ENCODE assay signal across 21 mouse cellular contexts in genomic region chr4:151751270-151751945, GRCm38 (mm10).
DNase-seq lines count a peak whose midpoint lies in the region; ATAC-seq and TF ChIP-seq lines count a peak whose summit lies in the region.
"Had no signal": no experiment of that assay in that cellular context is flagged by ENCODE, and none has a peak within 500 bp of the region (broad histone marks: within the 10 kb centered on the region; RNA-seq: fewer than 3 reads in every experiment).

No protein-coding gene starts in this region.

- ATAC-seq in forebrain, postnatal 0 days = peak; percentile 38
- ATAC-seq in forebrain, embryonic 11.5 days (replicated peaks; ENCODE audit: low FRiP score) = no peak
- ATAC-seq in heart, embryonic 13.5 days (ENCODE audit: extremely low read depth, insufficient number of reproducible peaks, low FRiP score, low TSS enrichment) = no peak
- ATAC-seq: inflammation-experienced regulatory T-cells, adult 6 months had no signal

- H3K4me1 ChIP-seq in forebrain, postnatal 0 days (ENCODE audit: insufficient read depth) = no peaks in the 10 kb centered on the region
- H3K4me1 ChIP-seq in forebrain, embryonic 11.5 days (replicated peaks; ENCODE audit: control insufficient read depth, insufficient read depth, low read length) = no peaks in the 10 kb centered on the region; the same call in 1 of the 2 replicates
- peaks cover 28% of the 10 kb centered on the region for H3K4me1 ChIP-seq in heart, embryonic 13.5 days
- no peaks in the 10 kb centered on the region for H3K4me1 ChIP-seq in thymus, adult 2 months (replicated peaks; ENCODE audit: control insufficient read depth, insufficient read depth, low read length)

- H3K36me3 ChIP-seq in forebrain, postnatal 0 days (ENCODE audit: insufficient read depth) = no peaks in the 10 kb centered on the region
- H3K36me3 ChIP-seq in forebrain, embryonic 11.5 days (ENCODE audit: control insufficient read depth, insufficient read depth, low read length) = no peaks in the 10 kb centered on the region
- H3K36me3 ChIP-seq in heart, embryonic 13.5 days = no peaks in the 10 kb centered on the region
- H3K36me3 ChIP-seq in thymus, adult 2 months (ENCODE audit: control insufficient read depth, insufficient read depth, low read length) = no peaks in the 10 kb centered on the region
- H3K36me3 ChIP-seq: forebrain, embryonic 12.5 days; heart, embryonic 15.5 days; limb, embryonic 15.5 days; liver, embryonic 15.5 days had no signal

- WGBS in forebrain, postnatal 0 days = 69% methylated on average over 15 of the region's 15 CpGs
- WGBS in forebrain, embryonic 11.5 days = 90% methylated on average over 15 of the region's 15 CpGs
- 51% methylated on average over 15 of the region's 15 CpGs for WGBS in heart, embryonic 13.5 days
- 82% methylated on average over 15 of the region's 15 CpGs for WGBS in thymus, adult 2 months

- TF ChIP-seq POLR2A in thymus, adult 2 months (IDR thresholded peaks at IDR 0.05; ENCODE audit: control insufficient read depth, extremely low read depth, insufficient read depth, low read length, poor library complexity) = no peak

- no peak for DNase-seq in forebrain, postnatal 0 days
- DNase-seq in forebrain, embryonic 11.5 days (ENCODE audit: low spot score) = no peak
- DNase-seq in heart, adult 11 months = no peak
- peak; percentile 54 for DNase-seq in ovary, adult 18-20 months (ENCODE audit: low spot score)
- no peak for DNase-seq in ovary, postnatal 36 days (ENCODE audit: low spot score)
- DNase-seq in thymus, adult 2 months = no peak
- DNase-seq: B cell, adult 2 months; cerebellum, adult 2 months; kidney, adult 2 months; kidney, postnatal 10 days; layer of hippocampus, postnatal 36 days; spleen, adult 18-20 months; thymus, postnatal 4 days had no signal

- no peak overlapping the region for H3K4me3 ChIP-seq in forebrain, postnatal 0 days (ENCODE audit: low read depth, low read length)
- H3K4me3 ChIP-seq in forebrain, embryonic 11.5 days (ENCODE audit: low read depth, low read length) = no peak overlapping the region
- no peak overlapping the region for H3K4me3 ChIP-seq in heart, embryonic 13.5 days
- H3K4me3 ChIP-seq in thymus, adult 2 months (ENCODE audit: control insufficient read depth, insufficient read depth, low read length) = no peak overlapping the region
- H3K4me3 ChIP-seq: forebrain, embryonic 12.5 days; heart, embryonic 15.5 days; layer of hippocampus, adult 2 months; limb, embryonic 15.5 days; liver, embryonic 15.5 days had no signal

- TF ChIP-seq CTCF in forebrain, postnatal 0 days (IDR thresholded peaks at IDR 0.05; ENCODE audit: low read depth) = no peak
- TF ChIP-seq CTCF in thymus, adult 2 months (IDR thresholded peaks at IDR 0.05; ENCODE audit: borderline replicate concordance, control insufficient read depth, extremely low read depth, insufficient read depth, low read length, poor library complexity) = no peak

- no peak overlapping the region for H3K4me2 ChIP-seq in forebrain, postnatal 0 days (ENCODE audit: low read depth)
- no peak overlapping the region for H3K4me2 ChIP-seq in forebrain, embryonic 11.5 days (ENCODE audit: low read depth, low read length, severe bottlenecking)
- no peak overlapping the region for H3K4me2 ChIP-seq in heart, embryonic 13.5 days
- H3K4me2 ChIP-seq: forebrain, embryonic 12.5 days; heart, embryonic 15.5 days; limb, embryonic 15.5 days; liver, embryonic 15.5 days had no signal

- no peak overlapping the region for H3K27ac ChIP-seq in forebrain, postnatal 0 days (ENCODE audit: low read depth, low read length)
- no peak overlapping the region for H3K27ac ChIP-seq in forebrain, embryonic 11.5 days (ENCODE audit: low read depth, low read length)
- H3K27ac ChIP-seq in heart, embryonic 13.5 days (replicated peaks) = peak overlapping the region; percentile 3; the same call in 1 of the 2 replicates
- no peak overlapping the region for H3K27ac ChIP-seq in thymus, adult 2 months (ENCODE audit: control insufficient read depth, insufficient read depth, low read length)
- H3K27ac ChIP-seq: forebrain, embryonic 12.5 days; heart, embryonic 15.5 days; layer of hippocampus, adult 2 months; limb, embryonic 15.5 days; liver, embryonic 15.5 days; macrophage had no signal

- no peak overlapping the region for H3K9ac ChIP-seq in forebrain, postnatal 0 days
- no peak overlapping the region for H3K9ac ChIP-seq in forebrain, embryonic 11.5 days (ENCODE audit: low read length)
- H3K9ac ChIP-seq in heart, embryonic 13.5 days = no peak overlapping the region
- H3K9ac ChIP-seq: forebrain, embryonic 12.5 days; heart, embryonic 15.5 days; limb, embryonic 15.5 days; liver, embryonic 15.5 days had no signal

- H3K27me3 ChIP-seq in forebrain, postnatal 0 days (ENCODE audit: insufficient read depth, low read length) = no peaks in the 10 kb centered on the region
- no peaks in the 10 kb centered on the region for H3K27me3 ChIP-seq in forebrain, embryonic 11.5 days (ENCODE audit: control insufficient read depth, insufficient read depth, low read length)
- no peaks in the 10 kb centered on the region for H3K27me3 ChIP-seq in heart, embryonic 13.5 days (replicated peaks)
- no peaks in the 10 kb centered on the region for H3K27me3 ChIP-seq in thymus, adult 2 months (ENCODE audit: control insufficient read depth, insufficient read depth, low read length)
- H3K27me3 ChIP-seq: forebrain, embryonic 12.5 days; heart, embryonic 15.5 days; limb, embryonic 15.5 days; liver, embryonic 15.5 days had no signal

- no peaks in the 10 kb centered on the region for H3K9me3 ChIP-seq in forebrain, postnatal 0 days (ENCODE audit: low read length)
- H3K9me3 ChIP-seq in forebrain, embryonic 11.5 days (ENCODE audit: control insufficient read depth, low read length) = no peaks in the 10 kb centered on the region
- no peaks in the 10 kb centered on the region for H3K9me3 ChIP-seq in heart, embryonic 13.5 days
- H3K9me3 ChIP-seq: forebrain, embryonic 12.5 days; heart, embryonic 15.5 days; limb, embryonic 15.5 days; liver, embryonic 15.5 days had no signal
